Mouse (Mus musculus) intestine, embryonic 16.5 days (tissue): ENCODE results near the gene Rnf182. TPM values are rescaled to one million over a fixed set of nuclear protein-coding genes. Genes with fewer than 3 reads are reported as not detected.

Experiments
- ATAC-seq: fragments of 200-750 bp; cut with Nextera tagmentation; 2 replicates; pipeline ENCODE4 v1.8.0; 2017; ENCODE audit warnings: moderate TSS enrichment, moderate library complexity
- H3K27ac ChIP-seq: fragments of 300-500 bp; sonication (generic); 2 replicates; pipeline ENCODE4 v1.5.1; 2014; ENCODE audit warnings: mild to moderate bottlenecking, low read length
- H3K27me3 ChIP-seq: fragments of 300-500 bp; sonication (generic); replicated peaks from 2 replicates; pipeline ENCODE4 v1.6.1; 2014; ENCODE audit warnings: low read length, control low read depth, mixed read lengths; ENCODE audit not compliant: control insufficient read depth, insufficient read depth
- H3K36me3 ChIP-seq: fragments of 300-500 bp; sonication (generic); 2 replicates; pipeline ENCODE4 v1.6.1; 2014; ENCODE audit warnings: low read length, control low read depth; ENCODE audit not compliant: control insufficient read depth, insufficient read depth
- H3K4me1 ChIP-seq: fragments of 300-500 bp; sonication (generic); 2 replicates; pipeline ENCODE4 v1.6.1; 2014; ENCODE audit warnings: low read length, control low read depth, mixed read lengths; ENCODE audit not compliant: control insufficient read depth, insufficient read depth
- H3K4me2 ChIP-seq: fragments of 300-500 bp; sonication (generic); 2 replicates; pipeline ENCODE4 v1.6.1; 2014; ENCODE audit warnings: low read depth, low read length, control low read depth
- H3K4me3 ChIP-seq: fragments of 300-500 bp; sonication (generic); 2 replicates; pipeline ENCODE4 v1.5.1; 2014; ENCODE audit warnings: mild to moderate bottlenecking, low read length
- H3K9ac ChIP-seq: fragments of 300-500 bp; sonication (generic); 2 replicates; pipeline ENCODE4 v1.6.1; 2014; ENCODE audit warnings: low read depth, low read length
- H3K9me3 ChIP-seq: fragments of 300-500 bp; sonication (generic); 2 replicates; pipeline ENCODE4 v1.6.1; 2016; ENCODE audit warnings: low read length, control low read depth; ENCODE audit not compliant: control insufficient read depth
- WGBS: fragments of 180-500 bp; shearing (Covaris S2); extraction: QIAGEN DNeasy Blood & Tissue Kit; methylation state at CpG from one replicate; pipeline ENCODE4 v1.1.7; 2014; 5-methylcytosine and 5-hydroxymethylcytosine counted together
- polyA plus RNA-seq: library from polyadenylated mRNA; unstranded; fragments of >200 nt; fragmentation: Nextera tagmentation; extraction: Ambion mirVana; gene quantifications from 2 replicates; pipeline ENCODE4 v1.2.1, GENCODE M21; 2015

Rnf182 gene
- polyA plus RNA-seq, 1 experiment from 2014 or later = 1.1 TPM

- H3K4me1 ChIP-seq = no peaks in the 10 kb centered on the region
These were observed 15.8 kb downstream of the Rnf182 start for GRCm38 (mm10) chr13:43631266-43631665.

DNA sequence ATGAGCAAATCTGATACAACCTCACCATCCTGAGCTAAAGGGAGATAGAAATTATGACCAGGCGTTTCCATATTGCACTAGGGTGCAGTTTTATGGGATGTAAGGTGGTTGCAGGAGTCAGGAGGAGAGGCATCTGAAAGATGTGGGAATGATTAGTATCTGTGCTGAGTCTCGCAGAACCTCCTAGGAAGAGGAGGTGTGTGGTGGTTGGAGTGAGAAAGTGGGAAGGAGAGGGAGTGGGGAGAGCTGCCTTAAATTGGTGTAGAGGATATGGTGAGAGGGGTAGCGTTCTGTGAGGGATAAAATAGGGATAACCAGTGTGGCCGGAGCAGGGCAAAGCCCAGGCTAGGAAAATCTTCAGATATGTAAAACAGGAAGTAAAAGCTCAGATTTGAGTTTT is 17.5 kb downstream of the Rnf182 start:
- no peak for ATAC-seq
- no peak overlapping the region for H3K27ac ChIP-seq
- WGBS = 84% methylated on average over 4 of the region's 4 CpGs
- H3K27me3 ChIP-seq = no peaks in the 10 kb centered on the region
- H3K4me2 ChIP-seq = no peak overlapping the region
- H3K4me1 ChIP-seq = no peaks in the 10 kb centered on the region
- no peak overlapping the region for H3K9ac ChIP-seq
- H3K9me3 ChIP-seq = no peaks in the 10 kb centered on the region
- no peak overlapping the region for H3K4me3 ChIP-seq
- no peaks in the 10 kb centered on the region for H3K36me3 ChIP-seq

More at GRCm38 (mm10) chr13:43631266-43631665, 15.8 kb downstream of the Rnf182 start:
- WGBS = 88% methylated on average over 6 of the region's 6 CpGs
- no peak for ATAC-seq
- no peaks in the 10 kb centered on the region for H3K27me3 ChIP-seq
- H3K27ac ChIP-seq = no peak overlapping the region
- H3K9me3 ChIP-seq = no peaks in the 10 kb centered on the region
- no peak overlapping the region for H3K9ac ChIP-seq
- no peak overlapping the region for H3K4me2 ChIP-seq
- H3K4me3 ChIP-seq = no peak overlapping the region
- H3K36me3 ChIP-seq = no peaks in the 10 kb centered on the region

DNA sequence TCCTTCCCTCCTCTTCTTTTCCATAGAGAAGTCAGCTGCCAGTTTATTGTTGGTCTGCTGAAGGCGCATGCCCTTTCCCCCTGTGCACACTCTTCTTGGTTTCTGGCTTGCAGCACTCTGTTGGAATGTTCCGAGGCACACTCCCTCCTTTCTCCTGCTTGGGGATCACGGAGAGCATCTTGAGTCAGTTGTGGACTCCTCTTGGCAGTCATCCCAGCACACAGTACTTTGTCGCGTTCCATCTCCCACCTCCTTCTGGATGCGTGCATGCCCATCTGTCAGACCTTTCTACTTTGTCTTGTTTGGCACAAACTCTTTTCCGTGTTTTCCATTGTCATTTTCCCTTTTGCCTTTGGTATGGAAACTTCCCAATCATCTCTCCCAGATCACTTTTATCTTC is 22.2 kb downstream of the Rnf182 start:
- no peak for ATAC-seq
- Histone ChIP-seq H3K4me3 (no peak overlapping the region), H3K4me1 (no peaks in the 10 kb centered on the region), H3K9me3 (no peaks in the 10 kb centered on the region), H3K27me3 (no peaks in the 10 kb centered on the region), H3K4me2 (no peak overlapping the region), H3K36me3 (no peaks in the 10 kb centered on the region), H3K27ac (no peak overlapping the region), H3K9ac (no peak overlapping the region)
- 74% methylated on average over 7 of the region's 7 CpGs for WGBS

- H3K36me3 ChIP-seq = no peaks in the 10 kb centered on the region
- H3K4me3 ChIP-seq = no peak overlapping the region
- H3K9ac ChIP-seq = no peak overlapping the region
- no peak for ATAC-seq
- WGBS = 31% methylated on average over 1 of the region's 1 CpGs
- H3K27me3 ChIP-seq = no peaks in the 10 kb centered on the region
- no peaks in the 10 kb centered on the region for H3K9me3 ChIP-seq
- H3K27ac ChIP-seq = no peak overlapping the region
- H3K4me2 ChIP-seq = no peak overlapping the region
- no peaks in the 10 kb centered on the region for H3K4me1 ChIP-seq
These were observed 29.5 kb downstream of the Rnf182 start for GRCm38 (mm10) chr13:43644991-43645390.

DNA sequence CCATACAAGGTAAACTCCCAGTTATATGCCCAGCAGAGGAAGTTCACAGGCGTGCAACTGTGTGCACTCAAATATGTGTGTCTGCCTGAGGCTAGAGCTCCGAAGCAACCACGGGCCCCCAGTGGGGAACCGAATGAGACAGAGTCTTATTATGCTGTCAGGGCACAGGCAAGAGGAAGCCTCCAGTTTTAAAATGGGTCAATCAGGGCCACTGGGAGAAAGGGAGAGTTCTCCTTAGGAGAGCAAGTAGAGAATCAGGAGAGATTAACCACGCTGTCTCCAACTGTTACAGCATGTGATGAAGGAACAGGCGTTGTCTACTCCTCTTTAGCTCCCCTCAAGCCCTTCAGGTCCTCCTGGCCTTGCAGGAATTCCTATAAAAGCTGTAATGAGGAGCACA is 33.0 kb downstream of the Rnf182 start:
- H3K27ac ChIP-seq = no peak overlapping the region
- no peak overlapping the region for H3K4me2 ChIP-seq
- H3K9me3 ChIP-seq = no peaks in the 10 kb centered on the region
- H3K27me3 ChIP-seq = no peaks in the 10 kb centered on the region
- WGBS = 63% methylated on average over 6 of the region's 6 CpGs
- H3K9ac ChIP-seq = no peak overlapping the region
- no peaks in the 10 kb centered on the region for H3K4me1 ChIP-seq
- no peak overlapping the region for H3K4me3 ChIP-seq
- no peaks in the 10 kb centered on the region for H3K36me3 ChIP-seq
- no peak for ATAC-seq

DNA sequence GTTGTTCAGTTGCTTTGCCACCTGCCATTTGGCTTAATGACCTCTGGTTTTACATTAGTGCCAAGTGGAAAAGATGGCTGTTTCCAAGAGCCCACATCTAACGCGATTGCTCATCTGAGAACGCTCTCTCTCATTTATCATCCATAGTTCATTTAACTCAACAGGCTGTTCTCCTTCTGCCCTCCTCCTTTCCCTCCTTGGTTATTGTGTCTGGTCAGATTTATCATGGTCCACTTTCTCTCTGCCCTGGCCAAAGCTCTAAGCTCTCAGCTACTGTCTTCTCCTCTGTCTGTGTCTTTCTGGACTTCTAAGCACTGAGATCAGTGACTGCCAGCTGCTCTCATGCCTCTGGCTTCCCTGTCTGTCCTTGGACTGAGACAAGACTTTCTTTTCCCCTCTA is 35.8 kb downstream of the Rnf182 start:
- Histone ChIP-seq H3K27ac (no peak overlapping the region), H3K27me3 (no peaks in the 10 kb centered on the region), H3K4me3 (no peak overlapping the region), H3K4me2 (no peak overlapping the region), H3K9ac (no peak overlapping the region), H3K9me3 (no peaks in the 10 kb centered on the region), H3K36me3 (no peaks in the 10 kb centered on the region), H3K4me1 (0 out of 2 replicates have a peak, but pooled peaks cover 2% of the 10 kb centered on the region)
- ATAC-seq = no peak
- 60% methylated on average over 3 of the region's 3 CpGs for WGBS

DNA sequence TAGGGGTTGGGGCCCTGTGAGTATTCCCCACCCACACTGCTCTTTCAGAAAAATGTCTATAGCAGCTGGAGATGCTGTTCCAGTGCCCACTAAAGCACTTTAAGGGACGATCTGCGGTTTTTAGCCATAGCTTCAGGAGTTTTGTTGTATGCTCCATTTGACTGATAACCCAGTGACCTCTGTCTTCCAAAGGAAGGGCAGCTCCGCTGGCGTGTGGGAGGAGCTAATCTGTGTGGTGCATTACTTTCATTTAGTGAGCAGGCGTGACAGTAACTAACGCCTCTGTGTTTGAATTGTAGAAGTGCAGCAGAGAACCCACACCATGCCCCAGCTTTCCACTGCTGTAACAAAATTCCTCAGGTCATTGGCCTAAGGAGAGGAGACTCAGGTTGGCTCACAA is 38.6 kb downstream of the Rnf182 start:
- H3K9ac ChIP-seq = no peak overlapping the region
- no peaks in the 10 kb centered on the region for H3K9me3 ChIP-seq
- H3K4me2 ChIP-seq = no peak overlapping the region
- WGBS = 41% methylated on average over 6 of the region's 6 CpGs
- no peak for ATAC-seq
- 0 out of 2 replicates have a peak, but pooled peaks cover 2% of the 10 kb centered on the region for H3K4me1 ChIP-seq
- H3K4me3 ChIP-seq = no peak overlapping the region
- H3K36me3 ChIP-seq = no peaks in the 10 kb centered on the region
- no peaks in the 10 kb centered on the region for H3K27me3 ChIP-seq
- H3K27ac ChIP-seq = no peak overlapping the region

- no peak overlapping the region for H3K27ac ChIP-seq
- WGBS = 93% methylated on average over 4 of the region's 4 CpGs
- H3K4me1 ChIP-seq = no peaks in the 10 kb centered on the region
- no peaks in the 10 kb centered on the region for H3K9me3 ChIP-seq
- no peak overlapping the region for H3K9ac ChIP-seq
- H3K27me3 ChIP-seq = no peaks in the 10 kb centered on the region
- no peak overlapping the region for H3K4me3 ChIP-seq
- H3K4me2 ChIP-seq = no peak overlapping the region
- no peaks in the 10 kb centered on the region for H3K36me3 ChIP-seq
- ATAC-seq = no peak
These were observed 47.7 kb downstream of the Rnf182 start for GRCm38 (mm10) chr13:43663225-43663624.

DNA sequence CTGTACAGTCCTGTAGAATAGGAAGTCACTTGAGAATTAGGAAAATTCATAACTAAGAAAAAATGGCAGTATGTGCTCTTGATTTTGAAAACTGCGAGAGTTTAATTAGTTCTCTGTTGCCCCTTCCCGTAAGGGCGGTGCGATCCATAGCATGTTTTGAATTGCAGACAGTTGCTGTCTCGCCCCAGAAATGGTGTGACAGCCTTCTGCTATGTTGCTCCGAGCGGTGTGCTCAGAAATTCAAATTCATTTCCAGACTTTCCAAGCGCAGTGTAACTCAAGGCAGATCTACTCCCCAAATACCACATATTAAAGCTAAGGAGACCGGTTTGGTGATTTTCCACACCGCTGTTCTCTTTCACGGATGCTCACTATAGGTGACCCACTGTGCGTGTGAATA is 50.6 kb downstream of the Rnf182 start:
- no peaks in the 10 kb centered on the region for H3K36me3 ChIP-seq
- 92% methylated on average over 12 of the region's 12 CpGs for WGBS
- no peak overlapping the region for H3K4me2 ChIP-seq
- H3K27ac ChIP-seq = no peak overlapping the region
- no peaks in the 10 kb centered on the region for H3K4me1 ChIP-seq
- no peaks in the 10 kb centered on the region for H3K27me3 ChIP-seq
- no peak overlapping the region for H3K9ac ChIP-seq
- ATAC-seq = no peak
- H3K9me3 ChIP-seq = no peaks in the 10 kb centered on the region
- H3K4me3 ChIP-seq = no peak overlapping the region

- no peak overlapping the region for H3K27ac ChIP-seq
- no peak overlapping the region for H3K4me3 ChIP-seq
- H3K9me3 ChIP-seq = no peaks in the 10 kb centered on the region
- no peaks in the 10 kb centered on the region for H3K27me3 ChIP-seq
- H3K4me2 ChIP-seq = no peak overlapping the region
- 62% methylated on average over 6 of the region's 6 CpGs for WGBS
- no peak for ATAC-seq
- H3K4me1 ChIP-seq = no peaks in the 10 kb centered on the region
- no peaks in the 10 kb centered on the region for H3K36me3 ChIP-seq
- no peak overlapping the region for H3K9ac ChIP-seq
These were observed 51.4 kb downstream of the Rnf182 start for GRCm38 (mm10) chr13:43666920-43667319.
